Mouse (Mus musculus) megakaryocyte progenitor cell, adult 5-6 weeks (primary cell): ENCODE measurements around the gene Mfap3l. TPM values are rescaled to one million over a fixed set of nuclear protein-coding genes. Genes with fewer than 3 reads are reported as not detected.
"Not testable (repeated sequence)": the region's sequence is repeated elsewhere in the genome, so short reads cannot be mapped to it uniquely, and the experiment has no call there.

ENCODE experiments used
- ATAC-seq: replicated peaks from 2 replicates; pipeline ENCODE4 v1.8.0; 2016; ENCODE audit warnings: mild to moderate bottlenecking, moderate TSS enrichment, inconsistent platforms; ENCODE audit not compliant: poor library complexity
- total RNA-seq, 2 experiments: library from RNA; stranded (forward) in 1 of 2; stranded (reverse) in 1 of 2; fragments of 157-497, 149-512 nt in 1 of 2; fragments of 200-1000 nt in 1 of 2; gene quantifications; 2 replicates each; pipeline versions ENCODE4 v1.2.3 to v1.2.4; 2015 to 2017

The Mfap3l gene
- total RNA-seq (2015) (3.5 and 4.1 TPM in 2 replicates), total RNA-seq (2017) (2.3 and 4.2 TPM in 2 replicates)

DNA sequence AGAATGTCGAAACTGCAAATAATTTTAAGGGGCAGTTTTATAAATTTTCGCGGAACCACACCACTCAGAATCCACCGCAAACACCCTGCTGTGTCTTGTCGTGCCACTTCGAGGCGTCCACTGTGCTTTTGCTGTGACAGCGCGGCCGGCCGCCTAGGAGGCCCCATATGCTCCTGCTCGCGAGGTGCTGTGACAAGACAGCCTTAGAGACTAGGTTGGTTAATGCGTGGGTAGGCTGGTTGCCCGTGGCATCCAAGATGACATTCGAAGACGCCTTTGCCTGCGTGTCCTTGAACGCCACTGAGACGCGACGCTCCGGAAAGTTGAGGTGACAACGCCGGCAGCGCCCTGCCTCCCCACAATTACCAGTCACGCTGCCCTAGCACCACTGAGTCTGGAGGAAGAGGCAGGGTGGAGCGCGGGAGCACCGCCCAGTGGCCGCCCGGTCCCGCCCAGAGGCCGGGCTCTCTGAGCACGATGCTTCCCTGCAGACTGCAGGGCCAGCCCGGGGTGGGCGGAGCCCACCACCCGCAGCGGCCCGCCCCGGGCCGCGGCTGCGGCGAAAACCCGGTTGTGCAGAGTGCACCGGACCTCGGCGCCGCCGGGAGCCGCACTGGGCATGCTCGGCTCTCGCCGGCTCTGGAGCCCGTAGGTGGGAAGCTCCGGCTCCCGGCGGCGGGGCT lies at the start of gene Mfap3l:
Gene Mfap3l, plus strand, starts transcription at position 578 of the 683 bp plus-strand sequence.
- ATAC-seq: peak; percentile 81

DNA sequence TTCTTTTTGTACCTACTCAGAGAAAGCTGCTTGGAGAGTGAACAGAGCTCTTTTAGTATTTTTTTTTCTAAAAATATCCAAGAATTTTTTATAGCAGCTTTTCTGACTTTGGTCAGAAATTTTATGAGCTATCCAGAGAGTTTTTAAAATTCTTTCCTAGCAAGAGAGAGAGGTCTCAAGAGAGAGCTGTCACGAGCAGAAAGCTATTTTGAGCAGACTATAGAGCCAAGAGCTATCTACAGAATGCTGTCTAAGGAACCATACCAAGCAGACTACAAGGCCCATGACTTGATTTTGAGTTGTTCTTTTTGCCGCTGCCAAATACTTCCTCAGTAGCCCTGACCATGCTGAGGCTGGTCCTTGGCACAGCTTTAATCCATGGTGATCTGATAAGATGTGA lies 49.3 kb upstream of the Mfap3l start:
- ATAC-seq: no peak

DNA sequence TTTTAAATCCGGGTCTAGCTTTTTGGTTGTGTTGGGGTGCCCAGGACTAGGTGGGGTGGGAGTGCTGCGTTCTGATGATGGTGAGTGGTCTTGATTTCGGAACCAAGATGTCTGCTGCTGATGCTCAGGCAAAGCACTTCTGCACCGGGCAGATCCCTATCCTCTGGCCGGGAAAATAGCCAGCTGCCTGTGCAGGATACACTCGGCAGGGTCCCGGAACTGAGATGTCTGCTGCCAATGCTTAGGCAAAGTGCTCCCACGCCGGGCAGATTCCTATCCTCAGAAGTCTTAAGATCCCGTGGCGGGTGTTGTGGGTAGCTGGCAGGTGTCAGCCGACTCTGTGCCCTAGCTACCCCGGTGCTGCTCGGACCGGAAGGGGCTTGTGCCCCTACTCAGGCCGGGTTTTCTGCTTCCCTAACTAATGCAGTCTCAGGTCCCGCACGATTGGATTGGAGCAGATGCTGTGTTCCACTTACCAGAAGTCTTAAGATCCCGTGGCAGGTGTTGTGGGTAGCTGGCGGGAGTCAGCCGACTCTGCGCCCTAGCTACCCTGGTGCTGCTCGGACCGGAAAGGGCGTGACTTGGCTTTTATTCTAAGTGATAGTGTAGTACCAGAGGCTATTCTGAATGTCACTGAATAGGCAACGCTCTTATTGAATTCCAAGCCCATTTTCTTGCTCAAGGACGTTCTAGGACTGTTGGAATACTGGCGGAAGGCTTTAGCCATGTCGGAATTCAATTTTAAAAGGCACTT lies 41.1 kb upstream of the Mfap3l start:
- not testable (repeated sequence) for ATAC-seq

- ATAC-seq: 0 out of 2 replicates have a peak, but pooled peaks have one; percentile 34
Observed at GRCm38 (mm10) chr8:60594761-60595160, 37.9 kb upstream of the Mfap3l start.

DNA sequence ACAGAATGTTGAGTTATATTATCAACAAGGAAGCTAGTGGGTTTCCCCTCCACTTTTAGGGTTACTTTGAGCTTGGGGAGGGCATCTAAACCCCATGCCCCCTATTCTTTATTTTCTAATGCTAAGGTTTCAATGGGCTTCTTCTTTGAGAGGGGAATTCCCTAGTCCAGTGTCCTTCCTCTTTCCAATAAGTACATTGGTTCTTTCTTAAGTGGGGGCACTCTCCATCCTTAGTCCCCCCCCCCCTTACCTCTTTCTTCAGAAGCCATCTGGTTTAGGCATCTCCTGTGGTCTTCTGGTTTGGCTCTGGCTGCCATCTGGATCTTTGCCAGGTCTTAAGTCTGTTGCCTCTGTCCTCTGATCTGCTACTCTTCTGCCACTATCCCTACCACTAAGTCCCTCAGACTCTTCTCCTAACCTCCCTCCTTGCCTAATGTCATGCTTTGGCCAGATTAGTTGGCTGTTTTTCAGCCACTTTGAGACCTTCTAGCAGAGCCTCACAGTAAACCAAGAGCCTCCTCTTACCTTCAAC lies 21.0 kb upstream of the Mfap3l start:
- ATAC-seq: peak; percentile 79

GRCm38 (mm10) chr8:60616928-60617327 lies 15.7 kb upstream of the Mfap3l start:
- peak; percentile 66 for ATAC-seq

GRCm38 (mm10) chr8:60621561-60621960 lies 11.1 kb upstream of the Mfap3l start:
- no peak for ATAC-seq

DNA sequence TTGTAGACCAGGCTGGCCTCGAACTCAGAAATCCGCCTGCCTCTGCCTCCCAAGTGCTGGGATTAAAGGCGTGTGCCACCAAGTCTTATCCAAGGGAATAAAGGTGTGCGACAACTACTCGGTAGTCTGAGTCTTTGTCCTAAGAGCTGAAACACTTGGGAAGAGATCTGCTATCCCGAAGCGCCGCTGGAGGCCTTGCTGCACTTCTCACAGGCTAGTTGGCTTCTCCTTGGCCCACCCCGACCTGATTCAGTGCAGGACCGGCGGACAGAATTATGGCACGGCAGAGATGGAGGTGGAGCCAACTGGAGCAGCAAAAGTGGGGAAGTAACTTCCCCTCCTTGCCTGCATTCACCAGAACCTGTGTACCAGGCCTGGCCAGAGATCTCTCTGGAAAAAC lies 10.6 kb upstream of the Mfap3l start:
- no peak for ATAC-seq

DNA sequence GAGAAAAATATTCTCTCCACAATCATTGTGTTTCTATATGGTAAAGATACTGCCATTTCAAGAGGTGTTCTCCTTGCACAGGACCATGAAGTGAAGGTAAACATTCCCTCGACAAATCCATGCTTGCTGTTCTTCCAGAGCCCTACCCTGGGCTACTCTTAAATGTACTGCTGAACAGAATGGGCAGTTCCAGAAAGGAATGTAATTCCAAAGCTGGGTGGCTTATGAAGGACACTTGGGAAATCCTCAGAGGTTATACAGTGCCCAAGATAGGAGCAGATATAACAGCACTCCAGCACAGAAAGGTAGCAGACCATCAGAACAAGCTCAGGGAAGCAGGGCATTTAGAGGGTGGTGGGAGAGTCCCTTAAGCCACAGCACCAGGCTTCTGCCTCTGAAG lies 9.2 kb upstream of the Mfap3l start:
- ATAC-seq: no peak

GRCm38 (mm10) chr8:60624722-60625121 lies 7.9 kb upstream of the Mfap3l start:
- ATAC-seq: peak; percentile 92

GRCm38 (mm10) chr8:60627937-60628336 lies 4.7 kb upstream of the Mfap3l start:
- ATAC-seq: no peak

DNA sequence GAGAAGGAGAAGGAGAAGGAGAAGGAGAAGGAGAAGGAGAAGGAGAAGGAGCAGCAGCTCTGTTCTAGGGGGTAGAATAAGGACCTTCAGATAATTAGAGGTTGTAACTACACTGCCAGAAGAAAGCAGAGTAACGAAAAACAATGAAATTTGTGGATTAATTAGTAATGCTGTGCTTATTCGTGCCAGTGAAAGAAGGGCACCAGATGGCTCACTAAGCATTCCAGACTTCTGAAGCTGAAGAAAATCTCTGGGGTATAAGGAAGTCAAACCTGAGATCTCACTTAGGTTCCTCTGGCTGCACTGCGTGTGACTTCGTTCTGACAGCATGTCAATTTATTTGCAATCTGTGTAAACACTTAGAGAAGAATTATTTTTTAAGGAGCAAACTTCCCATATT lies 3.6 kb upstream of the Mfap3l start:
- ATAC-seq: no peak

DNA sequence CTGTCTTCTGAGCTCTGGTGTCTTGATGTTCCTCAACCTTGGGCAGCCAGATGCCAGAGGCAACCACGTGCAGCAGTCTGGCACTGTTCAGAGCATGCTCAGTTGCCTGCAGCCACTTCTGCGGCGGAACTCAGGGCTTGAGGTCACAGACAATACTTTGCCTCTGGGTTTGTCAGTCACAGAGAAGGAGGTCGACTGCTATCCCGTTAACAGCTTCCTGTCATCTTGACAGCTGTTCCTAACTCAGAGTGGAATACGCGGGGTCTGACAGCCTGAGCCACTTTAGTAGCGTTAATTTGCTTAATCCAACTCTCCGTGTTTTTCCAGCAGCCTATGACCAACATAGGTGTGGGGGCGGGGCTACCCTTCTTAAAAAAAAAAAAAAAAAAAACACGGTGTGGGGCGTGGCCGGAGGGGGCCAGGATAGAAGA lies 1.1 kb upstream of the Mfap3l start:
- ATAC-seq: peak; percentile 43

DNA sequence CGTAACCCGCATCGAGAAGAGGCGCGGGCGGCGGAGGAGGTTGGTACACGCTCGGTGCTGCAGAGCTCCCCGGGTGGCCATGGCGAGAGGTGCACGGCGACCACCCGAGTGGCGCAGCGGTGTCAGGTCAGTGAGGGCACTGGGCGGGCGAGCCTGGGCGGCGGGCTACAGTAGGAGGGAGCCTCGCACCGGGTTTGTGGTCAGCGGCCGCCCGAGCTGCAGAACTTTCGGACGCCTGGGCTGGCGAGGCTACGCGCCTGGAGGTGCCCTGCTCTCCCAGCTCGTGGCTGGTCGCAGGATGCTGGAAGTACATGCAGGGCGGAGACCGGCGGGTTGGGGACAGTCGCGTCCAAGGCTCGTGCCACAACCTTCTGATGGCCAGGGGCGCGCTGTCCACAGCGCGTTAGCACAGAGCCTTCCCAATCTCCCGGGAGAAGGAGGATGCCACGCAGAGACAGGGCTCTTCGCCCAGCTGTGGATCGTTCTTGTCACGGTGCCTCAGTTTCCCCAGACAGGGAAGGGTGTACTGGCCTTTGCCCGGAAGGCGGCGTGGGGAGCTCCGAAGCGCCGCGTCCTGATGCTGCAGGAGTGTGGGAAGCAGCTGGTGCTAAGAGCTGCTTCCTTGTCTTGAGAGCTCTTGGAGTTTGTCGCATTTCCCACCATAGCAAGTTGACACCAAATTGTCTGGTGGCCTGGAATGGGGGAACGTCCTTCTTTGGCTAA lies 467 bp downstream of the Mfap3l start:
- ATAC-seq: no peak

DNA sequence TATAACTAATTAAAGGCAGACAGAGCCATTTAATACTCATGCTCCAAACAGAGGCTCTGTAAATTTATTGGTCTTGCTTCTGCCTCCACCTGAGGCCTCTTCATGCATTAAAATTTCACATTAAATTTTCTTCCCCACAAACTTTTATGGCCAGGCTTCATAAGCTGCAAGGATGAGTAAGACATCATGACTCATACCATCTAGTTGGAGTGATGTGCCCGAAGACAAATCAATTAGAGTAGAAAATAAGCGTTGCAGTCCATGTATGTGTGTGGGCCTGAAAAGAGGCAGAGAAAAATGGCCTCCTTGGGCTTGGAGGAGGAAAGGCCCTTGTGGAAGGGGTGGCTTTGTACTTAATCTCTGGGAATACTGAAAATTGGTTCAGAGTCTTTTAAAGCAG lies 2.3 kb downstream of the Mfap3l start:
- ATAC-seq: no peak

DNA sequence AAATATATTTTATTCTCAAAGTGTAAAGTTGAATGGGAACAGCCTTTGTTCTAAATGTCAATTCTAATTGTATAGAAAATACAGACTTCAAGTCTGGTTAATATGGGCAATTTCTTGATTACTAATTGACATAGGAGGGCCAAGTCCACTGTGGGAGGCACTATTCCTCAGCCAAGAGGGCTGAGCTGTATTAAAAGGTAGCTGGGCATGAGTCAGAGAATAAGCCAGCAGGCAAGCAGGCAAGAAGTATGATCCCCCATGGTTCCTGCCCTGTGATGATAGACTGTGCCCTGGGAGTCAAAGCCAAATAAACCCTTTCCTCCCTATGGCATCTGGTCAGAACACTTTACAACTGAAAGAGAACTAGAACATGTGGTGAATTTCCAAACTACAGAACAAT lies 3.2 kb downstream of the Mfap3l start:
- ATAC-seq: no peak

GRCm38 (mm10) chr8:60640046-60640445 lies 7.4 kb downstream of the Mfap3l start:
- ATAC-seq: no peak

- ATAC-seq: no peak
Observed at GRCm38 (mm10) chr8:60643416-60644020, 10.9 kb downstream of the Mfap3l start.

GRCm38 (mm10) chr8:60645164-60645563 lies 12.5 kb downstream of the Mfap3l start:
- ATAC-seq: no peak

GRCm38 (mm10) chr8:60645911-60646310 lies 13.3 kb downstream of the Mfap3l start:
- no peak for ATAC-seq

DNA sequence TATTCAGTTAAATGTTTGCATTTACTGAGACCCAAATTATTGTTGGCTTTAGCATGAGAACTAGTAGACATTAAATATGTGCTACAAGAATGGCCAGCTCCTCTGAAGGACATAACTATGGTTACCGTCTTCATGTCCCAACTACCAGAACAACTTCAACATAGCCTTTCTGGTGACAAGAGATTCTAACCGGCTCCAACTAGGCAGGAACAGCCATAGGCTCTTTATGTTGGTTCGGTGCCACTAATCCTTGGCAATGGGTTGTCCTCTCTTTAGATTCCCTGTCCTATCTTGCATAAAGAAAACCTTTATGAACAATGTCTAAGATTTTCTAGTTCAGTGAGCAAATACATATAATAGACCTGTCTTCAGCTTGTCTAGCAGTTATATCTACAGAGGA lies 14.7 kb downstream of the Mfap3l start:
- ATAC-seq: no peak
